Mouse (Mus musculus): ENCODE results near the gene Clca4b. TPM values are rescaled to one million over a fixed set of nuclear protein-coding genes. Genes with fewer than 3 reads are reported as not detected.
"Not testable (repeated sequence)": the region's sequence is repeated elsewhere in the genome, so short reads cannot be mapped to it uniquely, and the experiment has no call there.

Clca4b gene
- polyA plus RNA-seq, 1 experiment from 2014 or later: not detected

DNA sequence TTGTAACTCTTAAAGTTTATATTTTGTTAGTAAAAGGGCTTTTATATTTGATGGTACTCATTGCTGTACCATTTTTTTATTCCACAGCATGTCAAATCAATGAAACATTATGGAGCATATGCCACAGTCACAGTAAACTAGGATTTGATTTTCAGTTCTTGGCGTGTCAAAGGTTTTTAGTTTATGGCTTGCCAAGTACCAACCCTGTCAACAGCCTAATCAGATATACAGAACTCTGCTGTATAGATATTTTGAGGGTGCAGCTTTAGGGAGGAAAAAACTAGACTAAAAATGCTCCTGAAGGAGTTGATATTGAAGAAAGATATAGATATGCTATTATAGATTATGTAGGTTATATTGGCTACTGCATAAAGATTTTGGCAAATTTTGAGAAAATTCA lies 37.4 kb upstream of the Clca4b start:
- WGBS: 70% methylated on average over 1 of the region's 1 CpGs

GRCm38 (mm10) chr3:144966074-144966473 lies 33.7 kb upstream of the Clca4b start:
- H3K36me3 ChIP-seq (ENCODE audit: control insufficient read depth, insufficient read depth, low read length): no peaks in the 10 kb centered on the region
- TF ChIP-seq EP300 (optimal IDR thresholded peaks at IDR 0.05): no peak
- TF ChIP-seq CTCF (IDR thresholded peaks at IDR 0.05; ENCODE audit: low read depth): no peak
- no peak overlapping the region for H3K4me2 ChIP-seq (replicated peaks; ENCODE audit: low read depth)
- 47% methylated on average over 4 of the region's 4 CpGs for WGBS
- H3K4me1 ChIP-seq (replicated peaks; ENCODE audit: control insufficient read depth, insufficient read depth): no peaks in the 10 kb centered on the region
- H3K27ac ChIP-seq (replicated peaks): no peak overlapping the region
- H3K4me3 ChIP-seq (ENCODE audit: low read depth, low read length): no peak overlapping the region
- ATAC-seq (ENCODE audit: low FRiP score, low TSS enrichment): no peak
- H3K9me3 ChIP-seq (ENCODE audit: control insufficient read depth, low read length): no peaks in the 10 kb centered on the region
- H3K27me3 ChIP-seq (ENCODE audit: control insufficient read depth, insufficient read depth, low read length): no peaks in the 10 kb centered on the region
- H3K9ac ChIP-seq (ENCODE audit: low read length): no peak overlapping the region
- DNase-seq (ENCODE audit: low spot score): no peak

More for the DNA sequence above, 37.4 kb upstream of the Clca4b start:
- Histone ChIP-seq H3K4me1 (replicated peaks; ENCODE audit: control insufficient read depth, insufficient read depth) (no peaks in the 10 kb centered on the region), H3K9me3 (ENCODE audit: control insufficient read depth, low read length) (no peaks in the 10 kb centered on the region), H3K4me3 (ENCODE audit: low read depth, low read length) (no peak overlapping the region), H3K27ac (replicated peaks) (no peak overlapping the region), H3K9ac (ENCODE audit: low read length) (no peak overlapping the region), H3K27me3 (ENCODE audit: control insufficient read depth, insufficient read depth, low read length) (no peaks in the 10 kb centered on the region), H3K36me3 (ENCODE audit: control insufficient read depth, insufficient read depth, low read length) (no peaks in the 10 kb centered on the region), H3K4me2 (replicated peaks; ENCODE audit: low read depth) (no peak overlapping the region)
- TF ChIP-seq EP300 (optimal IDR thresholded peaks at IDR 0.05) (no peak), CTCF (IDR thresholded peaks at IDR 0.05; ENCODE audit: low read depth) (no peak)
- DNase-seq (ENCODE audit: low spot score) (no peak), ATAC-seq (ENCODE audit: low FRiP score, low TSS enrichment) (no peak)

DNA sequence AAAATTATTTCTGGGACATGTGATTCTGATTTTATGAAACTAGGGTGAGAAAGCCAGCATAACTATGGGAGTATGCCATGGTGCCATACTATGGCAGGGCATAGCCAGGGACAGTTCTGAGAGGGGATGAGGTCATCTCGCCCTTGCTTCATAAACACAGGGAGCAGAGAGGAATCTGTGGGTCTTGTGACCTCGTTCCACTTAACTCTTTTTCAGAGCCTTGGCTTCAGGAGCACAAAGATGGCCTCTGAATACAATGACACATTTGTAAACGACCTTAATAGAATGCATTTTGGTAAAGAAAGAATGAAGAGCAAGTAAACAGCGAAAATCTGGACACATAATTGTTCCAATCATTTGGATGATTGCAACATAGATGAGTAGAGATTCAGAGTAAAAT lies 18.5 kb upstream of the Clca4b start:
- H3K27me3 ChIP-seq (ENCODE audit: control insufficient read depth, insufficient read depth, low read length): no peaks in the 10 kb centered on the region
- no peak overlapping the region for H3K4me3 ChIP-seq (ENCODE audit: low read depth, low read length)
- DNase-seq (ENCODE audit: low spot score) (no peak), ATAC-seq (ENCODE audit: low FRiP score, low TSS enrichment) (no peak)
- H3K9ac ChIP-seq (ENCODE audit: low read length): no peak overlapping the region
- 63% methylated on average over 4 of the region's 4 CpGs for WGBS
- no peaks in the 10 kb centered on the region for H3K9me3 ChIP-seq (ENCODE audit: control insufficient read depth, low read length)
- TF ChIP-seq CTCF (IDR thresholded peaks at IDR 0.05; ENCODE audit: low read depth) (no peak), EP300 (optimal IDR thresholded peaks at IDR 0.05) (no peak)
- H3K4me2 ChIP-seq (replicated peaks; ENCODE audit: low read depth): no peak overlapping the region
- no peaks in the 10 kb centered on the region for H3K36me3 ChIP-seq (ENCODE audit: control insufficient read depth, insufficient read depth, low read length)
- no peak overlapping the region for H3K27ac ChIP-seq (replicated peaks)
- H3K4me1 ChIP-seq (replicated peaks; ENCODE audit: control insufficient read depth, insufficient read depth): no peaks in the 10 kb centered on the region

- H3K4me2 ChIP-seq (replicated peaks; ENCODE audit: low read depth); H3K4me1 ChIP-seq (replicated peaks; ENCODE audit: control insufficient read depth, insufficient read depth); H3K36me3 ChIP-seq (ENCODE audit: control insufficient read depth, insufficient read depth, low read length); H3K27me3 ChIP-seq (ENCODE audit: control insufficient read depth, insufficient read depth, low read length); ATAC-seq (ENCODE audit: low FRiP score, low TSS enrichment); DNase-seq (ENCODE audit: low spot score); H3K4me3 ChIP-seq (ENCODE audit: low read depth, low read length); H3K27ac ChIP-seq (replicated peaks); H3K9me3 ChIP-seq (ENCODE audit: control insufficient read depth, low read length); H3K9ac ChIP-seq (ENCODE audit: low read length): not testable (repeated sequence)
- 42% methylated on average over 5 of the region's 5 CpGs for WGBS
Measured at GRCm38 (mm10) chr3:144947376-144947775, 15.0 kb upstream of the Clca4b start.

- H3K27me3 ChIP-seq (ENCODE audit: control insufficient read depth, insufficient read depth, low read length): not testable (repeated sequence)
Measured at GRCm38 (mm10) chr3:144933625-144934024, 1.3 kb upstream of the Clca4b start.

GRCm38 (mm10) chr3:144933011-144933491 lies 722 bp upstream of the Clca4b start:
- TF ChIP-seq CTCF (IDR thresholded peaks at IDR 0.05; ENCODE audit: low read depth) (no peak), EP300 (optimal IDR thresholded peaks at IDR 0.05) (no peak)
- H3K27ac ChIP-seq (replicated peaks): no peak overlapping the region
- no peak for DNase-seq (ENCODE audit: low spot score)

More at GRCm38 (mm10) chr3:144933625-144934024, 1.3 kb upstream of the Clca4b start:
- not testable (repeated sequence) for H3K4me3 ChIP-seq (ENCODE audit: low read depth, low read length); H3K4me2 ChIP-seq (replicated peaks; ENCODE audit: low read depth); H3K9me3 ChIP-seq (ENCODE audit: control insufficient read depth, low read length); H3K9ac ChIP-seq (ENCODE audit: low read length); H3K4me1 ChIP-seq (replicated peaks; ENCODE audit: control insufficient read depth, insufficient read depth); H3K36me3 ChIP-seq (ENCODE audit: control insufficient read depth, insufficient read depth, low read length); ATAC-seq (ENCODE audit: low FRiP score, low TSS enrichment); H3K27ac ChIP-seq (replicated peaks); DNase-seq (ENCODE audit: low spot score)

More at GRCm38 (mm10) chr3:144933011-144933491, 722 bp upstream of the Clca4b start:
- no peak for ATAC-seq (ENCODE audit: low FRiP score, low TSS enrichment)
- Histone ChIP-seq H3K4me1 (replicated peaks; ENCODE audit: control insufficient read depth, insufficient read depth) (no peaks in the 10 kb centered on the region), H3K9me3 (ENCODE audit: control insufficient read depth, low read length) (no peaks in the 10 kb centered on the region), H3K36me3 (ENCODE audit: control insufficient read depth, insufficient read depth, low read length) (no peaks in the 10 kb centered on the region), H3K4me3 (ENCODE audit: low read depth, low read length) (no peak overlapping the region), H3K4me2 (replicated peaks; ENCODE audit: low read depth) (no peak overlapping the region), H3K9ac (ENCODE audit: low read length) (no peak overlapping the region), H3K27me3 (ENCODE audit: control insufficient read depth, insufficient read depth, low read length) (no peaks in the 10 kb centered on the region)
- WGBS: 86% methylated on average over 1 of the region's 1 CpGs

All from stomach, postnatal 0 days (tissue).